Mouse (Mus musculus) liver, embryonic 13.5 days (tissue): Measurements from ENCODE around the gene Slc7a6. TPM values are rescaled to one million over a fixed set of nuclear protein-coding genes. Genes with fewer than 3 reads are reported as not detected.

Source experiments
- ATAC-seq: fragments of 200-750 bp; cut with Nextera tagmentation; 2 replicates; pipeline ENCODE4 v1.8.0; 2017; ENCODE audit warnings: low read depth, mild to moderate bottlenecking, moderate number of reproducible peaks, moderate library complexity
- DNase-seq: peaks from one replicate; pipeline ENCODE4 v3.0.0; 2022
- H3K27ac ChIP-seq: fragments of 300-500 bp; sonication (generic); 2 replicates; pipeline ENCODE4 v1.5.1; 2015; ENCODE audit warnings: moderate library complexity, mild to moderate bottlenecking, inconsistent platforms
- H3K27me3 ChIP-seq: fragments of 300-500 bp; sonication (generic); 2 replicates; pipeline ENCODE4 v1.6.1; 2015; ENCODE audit warnings: mild to moderate bottlenecking, inconsistent platforms
- H3K36me3 ChIP-seq: fragments of 300-500 bp; sonication (generic); 2 replicates; pipeline ENCODE4 v1.6.1; 2015; ENCODE audit warnings: mild to moderate bottlenecking, inconsistent platforms
- H3K4me1 ChIP-seq: fragments of 300-500 bp; sonication (generic); replicated peaks from 2 replicates; pipeline ENCODE4 v1.6.1; 2015; ENCODE audit warnings: inconsistent platforms
- H3K4me2 ChIP-seq: fragments of 300-500 bp; sonication (generic); 2 replicates; pipeline ENCODE4 v1.6.1; 2015; ENCODE audit warnings: inconsistent platforms, mild to moderate bottlenecking, moderate library complexity
- H3K4me3 ChIP-seq: fragments of 300-500 bp; sonication (generic); replicated peaks from 2 replicates; pipeline ENCODE4 v1.5.1; 2015; ENCODE audit warnings: mild to moderate bottlenecking, inconsistent platforms
- H3K9ac ChIP-seq: fragments of 300-500 bp; sonication (generic); 2 replicates; pipeline ENCODE4 v1.6.1; 2015; ENCODE audit warnings: mild to moderate bottlenecking, inconsistent platforms
- H3K9me3 ChIP-seq: fragments of 300-500 bp; sonication (generic); replicated peaks from 2 replicates; pipeline ENCODE4 v1.6.1; 2016; ENCODE audit warnings: inconsistent platforms
- WGBS: fragments of 180-500 bp; shearing (Covaris S2); methylation state at CpG from one replicate; pipeline ENCODE4 v1.1.7; 2015; ENCODE audit not compliant: insufficient replicate concordance; 5-methylcytosine and 5-hydroxymethylcytosine counted together
- polyA plus RNA-seq: library from polyadenylated mRNA; unstranded; fragments of >200 nt; fragmentation: Nextera tagmentation; extraction: Ambion mirVana; gene quantifications from 2 replicates; pipeline ENCODE4 v1.2.1, GENCODE M21; 2015

Gene Slc7a6
- polyA plus RNA-seq, 1 experiment from 2014 or later = 10.5 TPM

GRCm38 (mm10) chr8:106163251-106163650 lies 5.4 kb upstream of the Slc7a6 start:
- ATAC-seq (no peak), DNase-seq (no peak)
- peaks cover 44% of the 10 kb centered on the region for H3K36me3 ChIP-seq
- no peak overlapping the region for H3K9ac ChIP-seq
- H3K9me3 ChIP-seq = no peaks in the 10 kb centered on the region
- peaks cover 7% of the 10 kb centered on the region for H3K4me1 ChIP-seq
- H3K4me2 ChIP-seq = no peak overlapping the region
- H3K27me3 ChIP-seq = 0 out of 2 replicates have a peak, but pooled peaks cover 10% of the 10 kb centered on the region
- H3K27ac ChIP-seq = no peak overlapping the region
- no peak overlapping the region for H3K4me3 ChIP-seq
- 80% methylated on average over 9 of the region's 9 CpGs for WGBS

- Histone ChIP-seq H3K4me2 (no peak overlapping the region), H3K27ac (no peak overlapping the region), H3K27me3 (0 out of 2 replicates have a peak, but pooled peaks cover 10% of the 10 kb centered on the region), H3K4me3 (no peak overlapping the region), H3K9ac (no peak overlapping the region), H3K36me3 (peaks cover 33% of the 10 kb centered on the region), H3K4me1 (peaks cover 27% of the 10 kb centered on the region), H3K9me3 (no peaks in the 10 kb centered on the region)
- ATAC-seq = no peak
- DNase-seq = peak; percentile 61
- WGBS = 36% methylated on average over 4 of the region's 4 CpGs
Observed at GRCm38 (mm10) chr8:106165460-106165859, 3.2 kb upstream of the Slc7a6 start.

GRCm38 (mm10) chr8:106169017-106169933 lies 618 bp downstream of the Slc7a6 start:
- peak; percentile 43 for DNase-seq
- Histone ChIP-seq H3K4me3 (peak overlapping the region; percentile 79), H3K9me3 (no peaks in the 10 kb centered on the region), H3K36me3 (no peaks in the 10 kb centered on the region; the same call in 1 of the 2 replicates), H3K4me1 (peaks cover 27% of the 10 kb centered on the region), H3K4me2 (peak overlapping the region; percentile 100), H3K9ac (peak overlapping the region; percentile 80), H3K27me3 (0 out of 2 replicates have a peak, but pooled peaks cover 10% of the 10 kb centered on the region), H3K27ac (peak overlapping the region; percentile 74)
- peak; percentile 56 for ATAC-seq
- 1% methylated on average over 54 of the region's 54 CpGs for WGBS

GRCm38 (mm10) chr8:106169934-106170480 lies 1.4 kb downstream of the Slc7a6 start:
- peaks cover 27% of the 10 kb centered on the region for H3K4me1 ChIP-seq
- H3K4me3 ChIP-seq = peak overlapping the region; percentile 79
- DNase-seq = no peak
- WGBS = 34% methylated on average over 6 of the region's 6 CpGs
- no peaks in the 10 kb centered on the region for H3K9me3 ChIP-seq
- H3K27me3 ChIP-seq = 0 out of 2 replicates have a peak, but pooled peaks cover 10% of the 10 kb centered on the region
- no peaks in the 10 kb centered on the region for H3K36me3 ChIP-seq
- peak overlapping the region; percentile 100 for H3K4me2 ChIP-seq
- peak overlapping the region; percentile 80 for H3K9ac ChIP-seq
- no peak overlapping the region for H3K27ac ChIP-seq
- no peak for ATAC-seq

GRCm38 (mm10) chr8:106173566-106173965 lies 4.9 kb downstream of the Slc7a6 start:
- Histone ChIP-seq H3K9me3 (no peaks in the 10 kb centered on the region), H3K27ac (no peak overlapping the region), H3K36me3 (no peaks in the 10 kb centered on the region), H3K9ac (no peak overlapping the region), H3K27me3 (no peaks in the 10 kb centered on the region), H3K4me2 (no peak overlapping the region), H3K4me3 (no peak overlapping the region), H3K4me1 (peaks cover 30% of the 10 kb centered on the region)
- WGBS = 52% methylated on average over 3 of the region's 3 CpGs
- DNase-seq = no peak
- no peak for ATAC-seq

GRCm38 (mm10) chr8:106176891-106177290 lies 8.2 kb downstream of the Slc7a6 start:
- Histone ChIP-seq H3K9me3 (no peaks in the 10 kb centered on the region), H3K4me3 (no peak overlapping the region), H3K9ac (no peak overlapping the region), H3K36me3 (0 out of 2 replicates have a peak, but pooled peaks cover 4% of the 10 kb centered on the region), H3K27me3 (no peaks in the 10 kb centered on the region), H3K4me2 (no peak overlapping the region), H3K4me1 (peaks cover 13% of the 10 kb centered on the region), H3K27ac (no peak overlapping the region)
- WGBS = 58% methylated on average over 1 of the region's 1 CpGs
- ATAC-seq (no peak), DNase-seq (no peak)

GRCm38 (mm10) chr8:106177594-106177993 lies 8.9 kb downstream of the Slc7a6 start:
- peaks cover 13% of the 10 kb centered on the region for H3K4me1 ChIP-seq
- DNase-seq (no peak), ATAC-seq (no peak)
- no peak overlapping the region for H3K4me3 ChIP-seq
- 0 out of 2 replicates have a peak, but pooled peaks cover 4% of the 10 kb centered on the region for H3K36me3 ChIP-seq
- no peak overlapping the region for H3K27ac ChIP-seq
- no peak overlapping the region for H3K4me2 ChIP-seq
- WGBS = 67% methylated on average over 1 of the region's 1 CpGs
- no peaks in the 10 kb centered on the region for H3K9me3 ChIP-seq
- H3K27me3 ChIP-seq = no peaks in the 10 kb centered on the region
- no peak overlapping the region for H3K9ac ChIP-seq

- no peak overlapping the region for H3K4me2 ChIP-seq
- H3K9ac ChIP-seq = no peak overlapping the region
- no peak for ATAC-seq
- no peak overlapping the region for H3K4me3 ChIP-seq
- H3K36me3 ChIP-seq = 0 out of 2 replicates have a peak, but pooled peaks cover 4% of the 10 kb centered on the region
- no peaks in the 10 kb centered on the region for H3K27me3 ChIP-seq
- WGBS = 78% methylated on average over 2 of the region's 2 CpGs
- H3K4me1 ChIP-seq = peaks cover 13% of the 10 kb centered on the region
- no peak for DNase-seq
- H3K27ac ChIP-seq = no peak overlapping the region
- no peaks in the 10 kb centered on the region for H3K9me3 ChIP-seq
Observed at GRCm38 (mm10) chr8:106178428-106178827, 9.8 kb downstream of the Slc7a6 start.

- ATAC-seq (no peak), DNase-seq (no peak)
- 76% methylated on average over 8 of the region's 8 CpGs for WGBS
- peaks cover 6% of the 10 kb centered on the region; the same call in 1 of the 2 replicates for H3K36me3 ChIP-seq
- H3K4me3 ChIP-seq = no peak overlapping the region
- no peak overlapping the region for H3K4me2 ChIP-seq
- H3K27ac ChIP-seq = no peak overlapping the region
- no peaks in the 10 kb centered on the region for H3K9me3 ChIP-seq
- H3K27me3 ChIP-seq = no peaks in the 10 kb centered on the region
- no peak overlapping the region for H3K9ac ChIP-seq
- H3K4me1 ChIP-seq = peaks cover 14% of the 10 kb centered on the region
Observed at GRCm38 (mm10) chr8:106185628-106186270, 17.1 kb downstream of the Slc7a6 start.

GRCm38 (mm10) chr8:106186394-106186793 lies 17.7 kb downstream of the Slc7a6 start:
- H3K9me3 ChIP-seq = no peaks in the 10 kb centered on the region
- no peak overlapping the region for H3K9ac ChIP-seq
- 82% methylated on average over 3 of the region's 3 CpGs for WGBS
- peaks cover 6% of the 10 kb centered on the region; the same call in 1 of the 2 replicates for H3K36me3 ChIP-seq
- no peak overlapping the region for H3K4me2 ChIP-seq
- DNase-seq (no peak), ATAC-seq (no peak)
- no peak overlapping the region for H3K27ac ChIP-seq
- H3K27me3 ChIP-seq = no peaks in the 10 kb centered on the region
- H3K4me1 ChIP-seq = peaks cover 21% of the 10 kb centered on the region
- H3K4me3 ChIP-seq = no peak overlapping the region

- DNase-seq (no peak), ATAC-seq (no peak)
- H3K36me3 ChIP-seq = peaks cover 10% of the 10 kb centered on the region
- H3K4me1 ChIP-seq = peaks cover 29% of the 10 kb centered on the region
- H3K9me3 ChIP-seq = no peaks in the 10 kb centered on the region
- H3K9ac ChIP-seq = no peak overlapping the region
- H3K4me3 ChIP-seq = no peak overlapping the region
- H3K27me3 ChIP-seq = 0 out of 2 replicates have a peak, but pooled peaks cover 4% of the 10 kb centered on the region
- no peak overlapping the region for H3K4me2 ChIP-seq
- 88% methylated on average over 4 of the region's 4 CpGs for WGBS
- H3K27ac ChIP-seq = no peak overlapping the region
Observed at GRCm38 (mm10) chr8:106189162-106189561, 20.5 kb downstream of the Slc7a6 start.
